Comparison of ENCODE assay signal across 17 mouse cellular contexts in genomic region chr2:9894836-9895593, GRCm38 (mm10). TPM values are rescaled to one million over a fixed set of nuclear protein-coding genes. Genes with fewer than 3 reads are reported as not detected.
A peak's percentile ranks its signal among the peaks of the same experiment; 100 is the strongest.
DNase-seq lines count a peak whose midpoint lies in the region; ATAC-seq and TF ChIP-seq lines count a peak whose summit lies in the region.
"Had no signal": no experiment of that assay in that cellular context is flagged by ENCODE, and none has a peak within 500 bp of the region (broad histone marks: within the 10 kb centered on the region; RNA-seq: fewer than 3 reads in every experiment).

No protein-coding gene starts in this region.

- peaks cover 78% of the 10 kb centered on the region for H3K27me3 ChIP-seq in hindbrain, embryonic 11.5 days (ENCODE audit: control insufficient read depth, insufficient read depth, low read length)
- H3K27me3 ChIP-seq in hindbrain, embryonic 16.5 days (replicated peaks; ENCODE audit: control insufficient read depth, insufficient read depth, low read length), result peaks cover 37% of the 10 kb centered on the region
- peaks cover 96% of the 10 kb centered on the region for H3K27me3 ChIP-seq in embryonic facial prominence, embryonic 14.5 days (replicated peaks; ENCODE audit: control insufficient read depth, insufficient read depth, low read length)
- H3K27me3 ChIP-seq in neural tube, embryonic 11.5 days (ENCODE audit: control insufficient read depth, insufficient read depth, low read length), result peaks cover 86% of the 10 kb centered on the region
- peaks cover 35% of the 10 kb centered on the region for H3K27me3 ChIP-seq in thymus, adult 2 months (ENCODE audit: control insufficient read depth, insufficient read depth, low read length)

- H3K4me2 ChIP-seq in hindbrain, embryonic 11.5 days (replicated peaks; ENCODE audit: low read depth, low read length), result no peak overlapping the region
- H3K4me2 ChIP-seq in hindbrain, embryonic 16.5 days (ENCODE audit: low read length), result no peak overlapping the region
- H3K4me2 ChIP-seq in embryonic facial prominence, embryonic 14.5 days (ENCODE audit: low read depth, low read length), result peak overlapping the region; percentile 47; the same call in 1 of the 2 replicates
- H3K4me2 ChIP-seq in neural tube, embryonic 11.5 days (ENCODE audit: low read depth), result no peak overlapping the region

- H3K4me1 ChIP-seq in hindbrain, embryonic 11.5 days (replicated peaks; ENCODE audit: control insufficient read depth, insufficient read depth, low read length), result peaks cover 3% of the 10 kb centered on the region
- peaks cover 2% of the 10 kb centered on the region; the same call in 1 of the 2 replicates for H3K4me1 ChIP-seq in hindbrain, embryonic 16.5 days (ENCODE audit: control insufficient read depth, insufficient read depth, low read depth, low read length)
- no peaks in the 10 kb centered on the region for H3K4me1 ChIP-seq in embryonic facial prominence, embryonic 14.5 days (ENCODE audit: control insufficient read depth, insufficient read depth, low read length)
- H3K4me1 ChIP-seq in neural tube, embryonic 11.5 days (ENCODE audit: control insufficient read depth, insufficient read depth, low read length), result no peaks in the 10 kb centered on the region
- peaks cover 6% of the 10 kb centered on the region for H3K4me1 ChIP-seq in thymus, adult 2 months (replicated peaks; ENCODE audit: control insufficient read depth, insufficient read depth, low read length)

- H3K4me3 ChIP-seq in hindbrain, embryonic 11.5 days (ENCODE audit: low read depth, low read length), result no peak overlapping the region
- H3K4me3 ChIP-seq in hindbrain, embryonic 16.5 days (ENCODE audit: low read length), result no peak overlapping the region
- no peak overlapping the region; the same call in 1 of the 2 replicates for H3K4me3 ChIP-seq in embryonic facial prominence, embryonic 14.5 days (ENCODE audit: low read depth, low read length)
- H3K4me3 ChIP-seq in neural tube, embryonic 11.5 days (ENCODE audit: low read depth, low read length), result no peak overlapping the region
- no peak overlapping the region for H3K4me3 ChIP-seq in thymus, adult 2 months (ENCODE audit: control insufficient read depth, insufficient read depth, low read length)
- H3K4me3 ChIP-seq: heart, adult 2 months; megakaryocyte, embryonic 14.5 days had no signal

- ATAC-seq in hindbrain, embryonic 11.5 days (ENCODE audit: low FRiP score), result 0 out of 2 replicates have a peak, but pooled peaks have one; percentile 4
- no peak for ATAC-seq in hindbrain, embryonic 16.5 days
- no peak for ATAC-seq in embryonic facial prominence, embryonic 14.5 days (ENCODE audit: low read depth)
- ATAC-seq in neural tube, embryonic 11.5 days (ENCODE audit: insufficient read depth, low FRiP score, low TSS enrichment), result no peak; the same call in 1 of the 2 replicates

- WGBS in hindbrain, embryonic 11.5 days, result 2% methylated on average over 19 of the region's 19 CpGs
- 3% methylated on average over 19 of the region's 19 CpGs for WGBS in hindbrain, embryonic 16.5 days
- 4% methylated on average over 19 of the region's 19 CpGs for WGBS in embryonic facial prominence, embryonic 14.5 days
- WGBS in neural tube, embryonic 11.5 days, result under 1% methylated on average over 19 of the region's 19 CpGs
- WGBS in thymus, adult 2 months, result 12% methylated on average over 19 of the region's 19 CpGs

- no peak overlapping the region for H3K9ac ChIP-seq in hindbrain, embryonic 11.5 days (ENCODE audit: low read depth, low read length)
- H3K9ac ChIP-seq in hindbrain, embryonic 16.5 days (ENCODE audit: low read depth, low read length), result no peak overlapping the region
- H3K9ac ChIP-seq in embryonic facial prominence, embryonic 14.5 days (ENCODE audit: low read depth, low read length), result no peak overlapping the region
- no peak overlapping the region for H3K9ac ChIP-seq in neural tube, embryonic 11.5 days (ENCODE audit: low read length)

- H3K9me3 ChIP-seq in hindbrain, embryonic 11.5 days (ENCODE audit: control insufficient read depth, low read length), result no peaks in the 10 kb centered on the region
- H3K9me3 ChIP-seq in hindbrain, embryonic 16.5 days (ENCODE audit: control insufficient read depth, low read length), result no peaks in the 10 kb centered on the region
- no peaks in the 10 kb centered on the region for H3K9me3 ChIP-seq in embryonic facial prominence, embryonic 14.5 days (ENCODE audit: control insufficient read depth, low read length)
- no peaks in the 10 kb centered on the region for H3K9me3 ChIP-seq in neural tube, embryonic 11.5 days (ENCODE audit: control insufficient read depth, low read length)
- H3K9me3 ChIP-seq: megakaryocyte, embryonic 14.5 days had no signal

- H3K27ac ChIP-seq in hindbrain, embryonic 11.5 days (ENCODE audit: low read depth, low read length), result no peak overlapping the region
- H3K27ac ChIP-seq in hindbrain, embryonic 16.5 days (ENCODE audit: low read depth, low read length), result no peak overlapping the region
- no peak overlapping the region for H3K27ac ChIP-seq in embryonic facial prominence, embryonic 14.5 days (replicated peaks; ENCODE audit: low read depth, low read length)
- no peak overlapping the region for H3K27ac ChIP-seq in neural tube, embryonic 11.5 days (ENCODE audit: low read depth, low read length)
- H3K27ac ChIP-seq in thymus, adult 2 months (ENCODE audit: control insufficient read depth, insufficient read depth, low read length), result no peak overlapping the region
- H3K27ac ChIP-seq: heart, adult 2 months; hindbrain, embryonic 10.5 days had no signal

- no peak for TF ChIP-seq CTCF in brain, embryonic 14.5 days (IDR thresholded peaks at IDR 0.05; ENCODE audit: borderline replicate concordance, extremely low read depth, insufficient read depth, insufficient read length)
- TF ChIP-seq CTCF in thymus, adult 2 months (IDR thresholded peaks at IDR 0.05; ENCODE audit: borderline replicate concordance, control insufficient read depth, extremely low read depth, insufficient read depth, low read length, poor library complexity), result no peak

- no peaks in the 10 kb centered on the region for H3K36me3 ChIP-seq in hindbrain, embryonic 11.5 days (ENCODE audit: control insufficient read depth, insufficient read depth, low read length)
- H3K36me3 ChIP-seq in hindbrain, embryonic 16.5 days (ENCODE audit: control insufficient read depth, insufficient read depth, low read length), result no peaks in the 10 kb centered on the region
- H3K36me3 ChIP-seq in embryonic facial prominence, embryonic 14.5 days (ENCODE audit: control insufficient read depth, insufficient read depth, low read length), result no peaks in the 10 kb centered on the region
- no peaks in the 10 kb centered on the region for H3K36me3 ChIP-seq in neural tube, embryonic 11.5 days (ENCODE audit: control insufficient read depth, insufficient read depth, low read length)
- no peaks in the 10 kb centered on the region for H3K36me3 ChIP-seq in thymus, adult 2 months (ENCODE audit: control insufficient read depth, insufficient read depth, low read length)
- H3K36me3 ChIP-seq: hindbrain, embryonic 10.5 days had no signal

- DNase-seq in hindbrain, embryonic 11.5 days (ENCODE audit: low spot score), result peak; percentile 42
- peak; percentile 60 for DNase-seq in brain, embryonic 14.5 days (ENCODE audit: low read depth)
- no peak for DNase-seq in embryonic facial prominence, embryonic 14.5 days (ENCODE audit: low spot score)
- peak; percentile 23 for DNase-seq in neural tube, embryonic 11.5 days (ENCODE audit: low spot score)
- DNase-seq in frontal cortex, postnatal 36 days (ENCODE audit: low spot score in 2 of 2), result no peak
- DNase-seq in thymus, adult 2 months, result no peak
- DNase-seq: adrenal gland, adult 8-10 months; cerebellum, adult 9-10 months; heart, adult 2 months; kidney, adult 11 months; kidney, postnatal 36 days had no signal

- no peak for TF ChIP-seq POLR2A in brain, embryonic 14.5 days (IDR thresholded peaks at IDR 0.05; ENCODE audit: borderline replicate concordance, extremely low read depth, insufficient read depth, insufficient read length, poor library complexity, severe bottlenecking)
- no peak for TF ChIP-seq POLR2A in thymus, adult 2 months (IDR thresholded peaks at IDR 0.05; ENCODE audit: control insufficient read depth, extremely low read depth, insufficient read depth, low read length, poor library complexity)

RNA-seq across cellular contexts. Expression of gene Gata3, which starts 5.2 kb away (rescaled TPM):
- 18.6 and 22.9 TPM in 2 replicates for polyA plus RNA-seq in hindbrain, embryonic 11.5 days (2014; fragmentation: Nextera tagmentation; extraction: Ambion mirVana)
- polyA plus RNA-seq in hindbrain, embryonic 16.5 days (2015; fragmentation: Nextera tagmentation; extraction: Ambion mirVana), result 27.2 and 33.8 TPM in 2 replicates
- polyA plus RNA-seq in brain, embryonic 14.5 days (2012; rRNA removed), result 12.4 and 29.4 TPM in 2 replicates
- 15.7 and 23.1 TPM in 2 replicates for polyA plus RNA-seq in embryonic facial prominence, embryonic 14.5 days (2014; fragmentation: Nextera tagmentation; extraction: Ambion mirVana)
- polyA plus RNA-seq in neural tube, embryonic 11.5 days (2014; fragmentation: Nextera tagmentation; extraction: Ambion mirVana), result 8.6 and 9.1 TPM in 2 replicates
- 87.2 and 126 TPM in 2 replicates for polyA plus RNA-seq in thymus, adult 2 months (2012; rRNA removed)

RNA-seq across cellular contexts. Expression of gene 9230102O04Rik, which starts 5.7 kb away (rescaled TPM):
- 1.6 and 3.3 TPM in 2 replicates for polyA plus RNA-seq in hindbrain, embryonic 11.5 days (2014; fragmentation: Nextera tagmentation; extraction: Ambion mirVana)
- polyA plus RNA-seq in hindbrain, embryonic 16.5 days (2015; fragmentation: Nextera tagmentation; extraction: Ambion mirVana), result 0.35 and 1.1 TPM in 2 replicates
- 1.0 and 1.3 TPM in 2 replicates for polyA plus RNA-seq in brain, embryonic 14.5 days (2012; rRNA removed)
- polyA plus RNA-seq in embryonic facial prominence, embryonic 14.5 days (2014; fragmentation: Nextera tagmentation; extraction: Ambion mirVana), result 0.97 TPM in 1 of 2 replicates, not detected in the other
- polyA plus RNA-seq in neural tube, embryonic 11.5 days (2014; fragmentation: Nextera tagmentation; extraction: Ambion mirVana), result not detected in 2 replicates
- not detected in 2 replicates for polyA plus RNA-seq in thymus, adult 2 months (2012; rRNA removed)
- polyA plus RNA-seq: heart, adult 2 months; liver, embryonic 11.5 days; lung, embryonic 16.5 days; thymus, postnatal 0 days had no signal

RNA-seq across cellular contexts. Expression of gene 4930412O13Rik, which starts 14.0 kb away (rescaled TPM):
- polyA plus RNA-seq in hindbrain, embryonic 11.5 days (2014; fragmentation: Nextera tagmentation; extraction: Ambion mirVana), result 0.24 and 0.71 TPM in 2 replicates
- 0.28 and 0.47 TPM in 2 replicates for polyA plus RNA-seq in hindbrain, embryonic 16.5 days (2015; fragmentation: Nextera tagmentation; extraction: Ambion mirVana)
- 1.6 and 2.6 TPM in 2 replicates for polyA plus RNA-seq in brain, embryonic 14.5 days (2012; rRNA removed)
- 0.29 and 0.34 TPM in 2 replicates for polyA plus RNA-seq in embryonic facial prominence, embryonic 14.5 days (2014; fragmentation: Nextera tagmentation; extraction: Ambion mirVana)
- polyA plus RNA-seq in neural tube, embryonic 11.5 days (2014; fragmentation: Nextera tagmentation; extraction: Ambion mirVana), result 0.41 TPM in 1 of 2 replicates, not detected in the other
- polyA plus RNA-seq in thymus, adult 2 months (2012; rRNA removed), result not detected in 2 replicates
- polyA plus RNA-seq: heart, adult 2 months; liver, embryonic 11.5 days; lung, embryonic 16.5 days; thymus, postnatal 0 days had no signal

Comparison
In these comparisons a context has a peak if more than half of its experiments do, and no peak if none do; other contexts are left out.
1. DNase-seq: peak in hindbrain, embryonic 11.5 days (single experiment), brain, embryonic 14.5 days (single experiment) and neural tube, embryonic 11.5 days (single experiment); none in embryonic facial prominence, embryonic 14.5 days (single experiment), frontal cortex, postnatal 36 days (0 of 2) and thymus, adult 2 months (single experiment).